Mouse (Mus musculus) embryonic fibroblast, embryonic 13.5 days (primary cell): ENCODE data around the gene Cdk9.

Source experiments
- CTCF ChIP-seq: IDR thresholded peaks from 2 replicates; pipeline ENCODE4 v1.5.1; 2011; ENCODE audit warnings: mild to moderate bottlenecking, control low read depth, low read length, moderate library complexity, borderline replicate concordance; ENCODE audit not compliant: insufficient read depth
- POLR2A ChIP-seq: IDR thresholded peaks from 2 replicates; pipeline ENCODE4 v1.6.1; 2011; ENCODE audit warnings: low read depth, mild to moderate bottlenecking, control low read depth, low read length, moderate library complexity

DNA sequence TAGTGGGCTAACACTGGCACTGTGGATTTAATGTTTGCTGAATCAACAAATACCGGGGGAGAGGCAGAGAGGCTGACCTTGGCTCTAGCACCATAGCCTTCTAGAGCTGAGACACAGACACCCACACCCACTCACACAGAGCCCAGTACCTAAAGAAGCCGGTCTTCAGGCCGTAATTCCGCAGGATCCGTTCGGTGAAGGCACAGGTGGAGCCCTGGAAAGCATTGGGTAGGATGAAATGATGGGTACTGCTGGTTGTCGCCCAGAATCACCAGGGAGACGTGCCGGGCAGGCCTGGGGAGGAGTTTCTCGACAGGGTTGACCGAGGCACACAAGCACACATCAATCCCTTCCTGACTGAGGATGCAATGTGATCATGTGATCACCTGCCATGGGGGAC is 21.8 kb downstream of the Cdk9 start:
- TF ChIP-seq CTCF = no peak
- TF ChIP-seq POLR2A = no peak
